Mouse (Mus musculus) kidney, postnatal 14 days (tissue): ENCODE measurements at regions not wholly inside any gene's neighbourhood (a gene's known extent, or its start where the extent isn't known, plus 50 kb on each side); places are given as distances from the start of the nearest gene placed in this dataset.

Source experiments
- DNase-seq: peaks from one replicate; pipeline ENCODE4 v3.0.0; 2022; ENCODE audit warnings: mixed read lengths

DNA sequence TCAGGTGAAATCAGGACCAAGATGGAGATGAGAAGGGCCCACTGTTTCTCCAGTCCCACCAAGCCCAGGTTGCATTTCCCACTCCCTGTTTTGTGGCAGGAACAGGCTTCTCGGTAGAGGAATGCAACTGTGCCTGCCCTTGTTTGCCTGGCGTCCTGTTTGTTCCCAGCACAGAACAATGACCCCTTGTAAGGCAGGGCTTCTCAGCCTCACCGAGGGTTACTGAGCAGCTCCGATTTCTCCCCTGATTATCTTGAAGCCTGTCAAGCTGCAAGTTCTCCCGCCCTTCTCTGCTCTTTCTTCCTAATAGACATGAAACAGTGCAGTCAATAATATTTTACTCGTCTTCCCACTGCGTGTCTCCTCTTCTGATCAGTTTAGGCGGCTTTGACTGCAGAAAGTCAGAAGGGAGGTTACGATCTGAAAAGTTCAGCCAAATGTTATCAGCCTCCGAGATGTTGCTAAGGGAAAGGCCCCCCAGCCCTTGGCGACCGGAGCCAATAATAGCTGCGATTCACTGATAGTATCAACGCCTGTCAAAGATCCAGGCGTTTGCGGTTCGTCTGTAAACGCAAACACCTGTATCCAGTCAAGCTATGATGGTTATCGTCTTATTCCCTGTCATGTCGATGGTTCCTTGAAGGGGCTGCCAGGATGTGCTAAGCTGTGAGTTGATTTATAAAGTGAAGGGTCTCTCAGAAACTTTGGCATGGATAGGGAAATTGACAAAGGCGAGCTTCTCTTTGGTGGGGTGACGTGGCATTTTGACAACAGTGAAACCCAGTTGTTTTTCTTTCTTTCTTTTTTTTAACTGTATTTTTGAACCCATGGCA lies 287.7 kb upstream of the Zfp507 start:
- DNase-seq = no peak

DNA sequence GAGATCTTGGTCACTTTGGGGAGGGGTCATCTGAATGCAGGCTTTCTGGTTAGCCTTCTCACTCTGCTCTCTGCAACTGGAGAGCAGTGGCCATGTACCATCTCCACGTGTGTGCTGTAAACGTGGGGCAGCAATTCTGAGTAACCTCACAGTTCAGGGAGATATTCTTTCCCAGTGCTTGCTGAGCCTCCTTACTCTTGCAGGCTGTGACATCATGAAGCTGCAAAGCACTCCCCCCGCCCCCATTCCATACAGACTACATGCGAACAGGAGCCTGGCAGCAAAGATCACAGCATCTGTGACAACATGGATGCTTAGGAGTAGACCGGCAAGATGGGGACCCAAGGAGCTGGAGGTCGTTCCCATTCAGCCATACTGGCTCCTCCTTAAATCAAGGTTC lies 284.8 kb upstream of the Zfp507 start:
- no peak for DNase-seq

DNA sequence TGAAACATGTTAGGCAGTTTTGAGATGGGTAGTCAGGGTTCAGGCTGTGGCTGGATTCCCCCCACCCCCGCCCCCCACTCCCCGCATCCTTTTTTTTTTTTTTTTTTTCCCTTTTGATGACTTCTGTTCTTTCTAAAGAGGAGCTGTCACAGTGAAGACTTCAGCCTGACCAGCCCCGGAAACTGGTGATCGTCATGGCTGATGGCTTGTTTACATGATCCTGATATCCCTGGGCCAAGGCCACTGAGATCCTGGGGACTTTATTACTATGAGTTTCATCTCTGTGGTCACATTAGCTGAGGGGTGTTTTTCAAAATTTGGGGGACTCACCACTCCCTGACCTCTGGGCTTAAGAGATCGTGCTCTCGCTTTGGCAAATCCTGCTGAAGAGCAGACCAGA lies 275.9 kb upstream of the Zfp507 start:
- DNase-seq = peak; percentile 33

DNA sequence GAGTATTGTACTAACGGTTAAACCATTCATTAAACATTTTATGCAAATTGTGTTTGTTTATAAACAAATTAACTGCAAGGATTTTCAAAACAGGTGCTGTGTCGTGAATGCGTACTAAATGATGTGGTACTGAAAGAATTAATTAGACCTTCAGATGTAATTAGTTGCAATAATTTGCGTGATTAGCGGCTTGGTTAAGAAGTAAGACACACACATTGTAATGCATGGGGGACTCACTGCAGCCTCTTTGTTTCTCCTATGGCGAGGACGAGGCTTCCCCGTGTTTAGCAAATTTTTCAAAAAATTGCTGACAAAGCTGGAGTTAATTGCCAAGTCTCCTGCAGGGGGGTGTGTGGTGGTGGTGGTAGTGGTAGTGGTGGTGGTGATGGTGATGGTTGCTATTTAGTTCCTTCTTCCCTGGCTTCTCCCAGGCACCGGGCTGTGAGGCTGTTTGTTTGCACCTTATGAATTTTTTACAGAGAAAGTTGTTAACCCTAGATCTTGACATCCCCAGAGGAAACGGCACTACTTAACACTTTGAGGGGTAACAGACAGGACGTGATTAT lies 275.4 kb upstream of the Zfp507 start:
- no peak for DNase-seq

DNA sequence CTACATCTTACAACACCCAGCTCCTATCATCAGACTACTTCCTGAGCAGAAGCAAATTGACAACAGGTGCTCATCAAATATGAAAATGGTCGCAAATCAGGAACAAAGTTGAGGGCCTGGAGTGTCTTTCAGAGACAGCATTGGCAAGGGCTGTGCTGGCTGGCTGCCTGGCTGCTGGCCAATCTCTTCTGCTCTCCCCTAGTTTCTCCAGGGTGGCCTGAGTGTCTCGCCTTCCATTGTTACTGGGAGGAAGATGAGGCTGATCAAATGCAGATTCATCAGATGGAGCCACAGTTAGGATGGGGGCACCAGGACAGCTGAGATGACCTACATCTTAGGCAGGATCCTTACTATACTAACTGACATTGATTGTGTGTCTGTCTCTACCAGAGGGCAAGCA lies 274.5 kb upstream of the Zfp507 start:
- DNase-seq = no peak

DNA sequence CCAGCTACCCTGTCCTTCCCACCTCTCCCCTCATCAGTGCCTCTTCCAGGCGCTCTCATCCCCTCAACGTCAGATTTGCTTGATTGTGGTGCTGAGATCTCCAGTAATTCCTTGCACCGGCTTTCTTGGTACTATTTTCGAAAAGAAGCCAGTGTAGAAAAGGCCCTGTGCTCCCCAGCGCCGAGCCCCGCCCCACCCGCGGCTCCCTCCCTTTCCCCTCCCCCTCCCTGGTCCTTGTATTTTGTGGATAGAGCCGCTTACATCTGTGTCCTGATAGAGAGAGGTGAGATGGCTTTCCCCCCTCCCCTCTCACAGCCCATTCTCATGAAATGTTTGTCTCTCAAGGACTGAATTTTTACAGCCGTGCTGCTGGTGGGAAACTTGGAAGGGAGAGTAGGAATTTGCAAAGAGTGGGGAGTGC lies 273.2 kb upstream of the Zfp507 start:
- no peak for DNase-seq

DNA sequence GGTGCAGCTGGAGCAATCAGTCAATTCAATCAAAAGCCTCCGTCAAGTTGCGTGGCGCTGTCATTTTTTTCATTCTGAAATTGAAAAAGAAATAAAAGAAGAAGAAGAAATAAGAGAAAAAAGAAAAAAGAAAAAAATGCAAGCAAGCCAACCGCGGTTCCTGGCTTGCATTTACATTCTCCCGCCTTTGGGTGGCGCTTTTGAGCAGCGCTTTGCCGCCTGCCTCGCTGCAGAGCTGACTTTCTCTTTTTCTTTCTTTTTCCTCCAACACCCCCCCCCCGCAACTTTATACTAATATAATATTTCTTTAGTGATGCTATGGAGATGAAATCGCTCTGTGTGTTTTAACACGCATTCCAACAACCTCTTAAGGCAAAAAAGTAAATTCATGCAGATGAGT lies 269.0 kb upstream of the Zfp507 start:
- DNase-seq = peak; percentile 16

DNA sequence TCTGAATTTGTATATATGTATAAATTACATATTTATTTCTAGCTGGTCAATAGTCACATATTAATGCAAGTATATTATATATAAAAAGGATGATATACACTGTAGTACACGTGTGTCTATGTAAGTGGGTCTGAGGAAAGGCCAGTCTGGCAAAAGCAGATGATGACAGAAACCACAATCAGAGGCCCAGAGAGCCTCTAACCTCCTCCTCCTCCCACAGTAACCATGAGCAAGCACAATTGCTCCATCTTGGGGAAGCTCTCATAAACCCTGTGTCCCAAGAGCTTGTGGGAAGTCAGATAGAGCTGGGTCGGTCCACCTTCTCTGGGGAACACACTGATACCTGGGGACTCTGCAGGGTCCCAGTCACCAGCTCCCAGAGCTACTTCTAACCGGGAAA lies 263.9 kb upstream of the Zfp507 start:
- DNase-seq = no peak

DNA sequence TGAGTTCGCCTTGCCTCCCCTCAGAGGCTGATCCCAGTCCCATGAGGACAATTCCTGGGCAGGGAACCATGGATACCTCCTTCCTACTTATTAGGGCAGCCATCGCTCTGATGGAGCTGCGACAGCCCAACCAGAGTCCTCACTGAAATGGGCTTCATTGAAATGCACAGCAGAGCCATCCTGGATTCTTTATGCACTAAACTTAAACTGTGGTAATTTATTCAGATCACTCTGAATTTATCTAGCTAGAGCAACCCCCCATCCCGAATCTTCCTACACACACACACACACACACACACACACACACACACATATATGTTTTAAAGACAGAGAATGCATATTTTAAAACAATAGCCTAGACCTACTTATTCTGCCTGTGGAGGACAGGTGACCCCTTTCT lies 258.9 kb upstream of the Zfp507 start:
- no peak for DNase-seq

DNA sequence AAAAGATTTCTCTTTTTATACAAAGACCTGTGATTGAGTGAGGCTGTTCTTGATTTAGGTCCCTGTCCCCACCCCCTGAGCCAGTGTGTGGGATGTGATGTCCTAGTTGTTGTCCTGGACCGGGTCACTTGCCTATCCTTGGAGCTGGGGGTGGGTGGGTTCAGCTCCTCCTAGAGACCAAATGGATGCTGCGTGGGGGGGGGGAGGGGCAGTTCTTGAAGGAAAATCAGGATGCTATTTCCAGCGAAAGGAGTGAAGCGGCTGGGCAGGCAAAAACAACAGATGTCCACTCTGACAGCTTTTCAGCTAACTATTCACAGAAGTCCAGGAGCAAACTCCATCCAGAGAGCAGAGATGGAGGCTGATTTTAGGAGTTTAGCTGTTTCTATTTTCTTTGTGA lies 257.6 kb upstream of the Zfp507 start:
- no peak for DNase-seq

DNA sequence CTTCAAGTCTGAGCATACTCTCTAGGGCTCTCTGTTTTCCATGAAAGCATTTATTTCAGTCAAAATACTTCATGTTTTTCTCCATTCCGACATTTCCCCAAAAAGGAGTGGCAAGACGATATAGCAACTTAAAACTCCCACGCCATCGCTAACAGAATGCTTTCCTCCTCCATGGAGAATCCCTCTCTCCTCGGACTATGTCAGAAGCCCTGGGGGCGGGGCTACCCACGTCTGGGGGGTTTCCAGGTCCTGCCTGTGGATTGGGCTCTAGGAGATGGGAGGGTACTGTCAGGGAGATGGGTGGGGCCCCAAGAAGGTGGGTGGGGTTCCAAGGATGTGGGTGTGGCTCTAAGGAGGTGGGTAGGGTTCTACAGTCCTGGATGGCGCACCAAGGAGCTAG lies 243.2 kb upstream of the Zfp507 start:
- DNase-seq = no peak

DNA sequence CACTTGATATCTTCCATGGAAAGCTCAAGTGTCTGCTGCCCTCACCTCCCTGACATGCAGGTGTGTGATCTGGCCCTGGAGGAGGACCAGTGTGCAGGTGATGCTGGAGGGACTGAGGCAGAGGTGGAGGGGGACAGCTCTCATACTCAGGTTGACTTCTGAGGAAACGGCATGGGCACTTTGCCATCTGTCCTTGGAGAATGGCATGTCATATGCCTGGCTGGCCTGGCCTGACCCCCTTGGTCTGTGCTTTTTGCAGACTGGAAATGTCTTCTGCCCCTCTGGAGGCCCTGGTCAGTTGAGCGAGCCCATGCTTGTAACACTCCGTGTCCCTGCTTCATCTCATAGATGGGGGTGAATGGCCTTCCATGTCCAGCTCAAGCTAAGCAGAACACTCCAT lies 229.1 kb upstream of the Zfp507 start:
- no peak for DNase-seq

DNA sequence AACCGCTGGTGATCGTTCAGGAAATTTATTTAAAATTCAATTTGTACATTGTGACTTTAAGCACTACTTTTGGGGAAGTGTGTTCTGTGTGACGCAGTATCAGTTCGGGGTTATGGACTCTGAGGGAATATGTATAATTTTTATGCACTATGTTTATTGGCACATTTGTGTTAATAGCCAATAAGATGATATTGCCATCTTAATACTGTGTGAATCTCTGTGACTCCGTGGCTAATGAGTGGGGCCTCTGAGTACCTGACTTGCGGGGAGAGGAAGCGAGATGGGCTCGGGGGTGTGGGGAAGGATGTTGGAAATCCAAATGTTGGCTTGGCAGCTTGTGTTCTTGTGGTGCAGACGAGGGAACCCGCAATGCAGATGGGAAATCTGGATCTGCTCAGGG lies 220.2 kb upstream of the Zfp507 start:
- no peak for DNase-seq

DNA sequence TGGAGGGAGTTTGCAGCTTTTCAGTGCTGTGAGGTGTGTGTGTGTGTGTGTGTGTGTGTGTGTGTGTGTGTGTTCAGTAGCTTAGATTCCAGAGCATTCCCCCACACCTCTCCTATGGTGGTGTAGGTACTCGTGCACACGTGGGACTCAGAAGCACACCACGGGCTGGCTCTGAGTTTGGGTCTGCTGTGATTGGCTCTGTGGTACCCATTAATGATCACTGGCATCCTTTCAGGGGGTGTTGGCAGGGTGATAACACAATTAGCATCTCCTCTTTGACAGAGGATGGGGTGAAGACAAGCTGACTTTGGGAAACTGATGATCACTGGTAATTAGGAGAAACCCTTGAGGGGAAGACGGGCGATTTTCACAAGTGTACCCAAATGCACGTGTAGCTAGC lies 219.7 kb upstream of the Zfp507 start:
- no peak for DNase-seq

DNA sequence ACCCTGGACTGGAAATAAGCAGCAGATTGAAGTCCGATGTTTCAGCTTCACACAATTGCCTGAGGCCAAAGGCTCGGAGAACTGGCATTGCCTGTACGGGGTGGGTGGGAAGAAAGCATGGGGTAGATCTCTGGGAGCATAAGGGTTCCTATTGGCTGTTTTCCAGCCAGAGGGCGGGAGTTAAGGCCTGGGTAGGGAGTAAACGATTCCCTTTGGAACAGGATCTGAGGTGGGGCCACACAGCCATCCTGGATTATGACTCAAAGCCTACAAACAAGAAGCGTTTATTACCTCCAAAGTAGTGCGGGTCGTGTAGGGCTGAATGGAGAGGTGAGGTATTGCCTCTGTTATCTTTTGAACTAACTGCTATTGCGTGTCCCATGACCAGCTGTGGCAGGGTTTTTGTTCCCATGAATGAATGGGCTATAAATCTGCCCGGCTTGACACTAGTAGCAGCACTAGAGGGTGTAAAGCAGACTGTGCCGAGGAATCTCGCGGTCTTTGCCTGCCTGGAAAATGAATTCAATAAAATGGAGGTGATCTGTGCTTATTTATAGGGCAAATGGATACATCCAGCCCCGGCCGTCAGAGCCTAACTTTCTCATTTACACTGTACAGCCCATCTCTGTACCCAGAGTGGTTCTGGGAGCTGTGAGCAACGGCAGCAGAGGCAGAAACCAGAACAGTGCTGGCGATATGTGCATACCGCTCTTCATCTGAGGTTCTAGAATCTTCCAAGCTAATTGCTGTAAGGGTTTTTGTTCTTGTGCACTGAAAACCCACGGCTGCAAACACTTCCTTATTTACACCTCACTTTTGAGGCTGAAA lies 214.3 kb upstream of the Zfp507 start:
- peak; percentile 15 for DNase-seq

DNA sequence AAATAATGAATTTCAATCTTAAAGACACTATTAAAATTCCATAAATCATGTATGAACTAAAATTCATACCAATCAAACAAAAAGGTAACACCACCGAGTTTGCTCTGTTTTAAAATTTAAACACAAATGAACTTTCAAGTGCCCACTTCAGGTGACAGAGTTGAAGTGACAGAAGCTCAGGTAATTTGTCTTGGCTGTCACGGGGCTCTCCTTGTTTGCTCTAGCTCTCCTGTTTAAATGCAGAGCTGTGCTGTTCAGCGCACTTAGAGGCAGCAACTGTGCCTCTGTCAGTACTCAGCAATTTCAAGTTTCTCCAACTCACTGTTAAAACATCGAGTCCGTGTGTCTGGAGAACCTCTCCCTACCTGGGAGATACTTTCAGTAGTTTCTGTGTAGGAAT lies 193.8 kb upstream of the Zfp507 start:
- no peak for DNase-seq

DNA sequence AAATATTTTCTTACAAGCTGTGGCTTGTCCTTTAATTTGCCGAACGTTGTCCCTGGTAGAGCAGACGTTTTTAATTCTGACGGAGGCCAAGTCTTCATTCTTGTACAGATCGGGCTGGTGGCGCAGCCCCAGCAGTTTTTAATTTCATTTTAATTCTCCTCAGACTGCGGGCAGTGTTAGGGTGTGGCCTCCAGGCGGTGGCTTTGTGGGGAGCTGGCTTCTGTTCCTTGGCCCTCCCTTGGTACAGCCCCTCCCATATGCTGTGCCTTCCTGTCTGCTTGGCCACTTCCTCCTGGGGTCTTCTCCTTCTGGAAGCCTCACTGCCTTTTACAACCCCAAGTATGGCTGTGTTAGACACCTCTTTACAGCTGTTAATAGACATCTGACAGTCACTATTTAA lies 189.7 kb upstream of the Zfp507 start:
- no peak for DNase-seq

DNA sequence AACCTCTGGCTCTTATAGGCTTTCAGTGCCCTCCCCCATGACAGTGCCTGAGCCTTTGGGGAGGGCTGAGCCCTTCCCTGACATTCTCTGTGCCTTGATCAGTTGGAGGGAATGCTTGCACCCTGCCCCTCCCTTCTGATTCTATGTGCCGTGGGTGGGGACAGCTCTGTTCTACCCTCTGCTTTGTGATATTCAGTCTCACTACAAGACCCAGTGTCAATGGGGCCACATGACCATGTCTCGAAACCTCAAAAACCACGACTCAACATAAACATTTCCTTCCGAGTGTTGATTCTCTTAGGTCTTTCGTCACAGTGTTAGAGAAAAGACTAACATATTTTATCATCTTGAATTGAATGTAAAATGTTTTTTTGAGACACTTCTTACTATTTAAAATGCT lies 188.3 kb upstream of the Zfp507 start:
- no peak for DNase-seq

DNA sequence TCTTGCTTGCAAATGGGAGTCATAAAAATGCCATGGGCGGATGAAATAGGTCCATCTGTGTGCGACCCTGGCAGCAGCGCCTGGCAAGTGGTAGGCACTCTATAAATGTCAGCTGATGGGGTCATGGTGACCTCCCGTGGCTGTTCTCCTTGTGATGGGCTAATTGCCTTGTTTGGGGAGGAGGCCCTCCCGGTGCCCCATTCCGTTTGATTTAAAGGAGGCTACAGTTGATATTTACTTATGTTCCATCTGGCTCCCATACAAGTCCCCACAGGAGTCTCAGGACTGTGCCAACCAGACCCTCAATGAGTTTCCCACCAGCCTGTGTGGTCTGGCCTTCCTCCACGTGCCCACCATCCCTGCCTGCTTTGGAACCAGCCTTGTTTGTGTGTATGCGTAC lies 186.7 kb upstream of the Zfp507 start:
- DNase-seq = no peak

DNA sequence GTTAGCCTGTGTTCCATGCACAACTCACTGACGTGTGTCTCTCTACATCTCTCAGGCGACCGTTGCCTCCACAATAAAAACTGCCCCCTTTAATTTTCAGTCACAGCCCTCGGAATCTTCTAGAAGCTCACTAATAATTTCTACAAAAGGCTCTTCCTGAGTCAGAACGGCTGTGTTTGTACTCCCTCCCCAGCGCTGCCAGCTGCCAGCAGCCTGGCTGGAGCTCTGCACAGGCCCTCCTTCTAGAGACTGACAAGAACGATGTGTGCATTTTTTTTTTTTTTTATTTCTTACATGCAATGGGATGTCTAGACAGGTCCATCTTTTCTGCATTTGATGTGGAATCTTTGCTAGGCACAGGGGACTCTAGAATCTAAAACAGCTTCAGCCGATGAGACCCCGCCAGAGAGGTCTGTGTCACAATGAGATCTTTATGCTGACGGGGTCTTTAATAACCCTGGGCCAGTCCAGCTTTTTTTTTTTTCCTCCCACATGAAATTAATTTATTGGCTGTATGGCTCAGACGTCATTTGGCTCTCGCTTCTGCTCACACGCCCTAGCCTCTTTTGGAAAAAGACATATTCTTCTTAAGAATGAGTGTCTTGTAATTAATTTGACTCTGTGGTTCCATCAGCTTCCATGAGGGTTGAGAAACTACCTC lies 185.8 kb upstream of the Zfp507 start:
- peak; percentile 4 for DNase-seq

DNA sequence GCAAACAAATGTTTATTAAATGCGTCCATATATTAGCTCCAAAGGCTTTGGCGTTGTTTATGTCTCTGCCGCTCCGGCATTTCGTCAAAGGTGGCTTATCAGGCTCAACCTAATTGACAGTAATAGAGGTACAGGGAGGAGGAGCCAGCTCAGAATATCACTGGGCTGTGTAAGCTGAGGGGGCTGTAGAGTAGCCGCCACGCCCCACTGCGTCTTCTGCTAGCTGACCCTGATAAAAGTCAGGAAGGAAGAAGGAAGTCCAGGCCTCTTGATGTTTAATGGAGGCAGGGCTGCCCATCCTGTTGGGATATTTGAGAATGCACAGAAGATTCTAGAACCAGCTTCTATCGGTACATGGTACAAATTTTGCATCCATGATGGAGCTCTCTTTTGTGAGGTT lies 175.2 kb upstream of the Zfp507 start:
- no peak for DNase-seq

DNA sequence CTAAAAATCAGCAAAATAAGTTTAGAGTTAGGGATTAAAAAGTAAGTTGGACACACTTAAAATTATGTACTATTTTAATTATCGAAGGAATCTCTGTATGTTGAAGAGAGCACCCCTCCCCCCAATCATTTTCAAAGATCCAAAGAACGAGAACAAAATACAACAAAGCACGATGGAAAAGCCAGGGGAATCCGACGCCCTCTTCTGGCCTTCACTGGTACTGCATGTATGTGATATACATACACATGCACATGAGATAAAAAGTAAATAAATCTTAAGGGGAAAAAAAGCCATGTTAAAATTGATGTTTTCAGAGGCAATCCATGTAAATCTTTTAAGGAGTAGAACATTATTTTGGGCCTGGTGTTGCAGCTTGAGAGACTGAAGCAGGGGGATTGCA lies 155.9 kb upstream of the Zfp507 start:
- DNase-seq = no peak

DNA sequence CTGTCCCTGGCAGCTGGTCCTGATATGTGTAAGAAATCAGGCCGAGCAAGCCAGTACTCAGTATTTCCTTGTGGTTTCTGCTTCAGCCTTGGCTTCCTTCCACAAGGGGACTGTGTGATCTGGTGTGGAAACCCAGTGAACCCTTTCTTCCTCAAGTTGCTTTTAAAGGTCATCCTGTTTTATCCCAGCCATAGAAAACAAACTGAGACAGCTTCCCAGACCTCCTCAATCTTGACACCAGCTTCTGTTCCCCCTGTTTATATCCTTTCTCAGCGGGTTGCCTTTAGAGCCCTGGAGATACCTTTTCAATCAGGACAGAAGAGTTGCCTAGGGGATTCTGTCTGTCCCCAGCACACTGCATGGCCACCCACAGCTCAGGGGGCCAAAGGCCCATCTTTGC lies 155.2 kb upstream of the Zfp507 start:
- peak; percentile 55 for DNase-seq

DNA sequence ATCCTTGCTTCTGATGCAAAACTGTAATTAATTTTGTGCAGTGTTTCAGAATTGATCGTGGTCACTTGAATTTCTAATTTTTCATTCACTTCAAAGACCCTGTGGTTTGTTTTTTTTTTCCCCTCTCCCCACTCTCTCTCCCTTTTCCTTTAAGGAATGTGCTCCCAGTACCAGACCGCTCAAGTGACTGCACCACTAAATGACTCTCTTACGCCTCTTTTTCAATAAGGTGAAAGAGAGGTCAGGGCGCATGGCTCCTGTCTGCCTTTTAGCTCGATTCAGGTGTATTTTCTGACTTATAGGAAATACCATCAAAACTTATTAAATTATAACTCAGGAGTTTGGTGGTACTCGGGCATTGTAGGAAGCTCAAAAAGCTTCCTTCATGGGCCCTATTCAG lies 146.0 kb upstream of the Zfp507 start:
- DNase-seq = no peak
